Comparison of ENCODE assay signal across 14 mouse cellular contexts in the genomic region with DNA sequence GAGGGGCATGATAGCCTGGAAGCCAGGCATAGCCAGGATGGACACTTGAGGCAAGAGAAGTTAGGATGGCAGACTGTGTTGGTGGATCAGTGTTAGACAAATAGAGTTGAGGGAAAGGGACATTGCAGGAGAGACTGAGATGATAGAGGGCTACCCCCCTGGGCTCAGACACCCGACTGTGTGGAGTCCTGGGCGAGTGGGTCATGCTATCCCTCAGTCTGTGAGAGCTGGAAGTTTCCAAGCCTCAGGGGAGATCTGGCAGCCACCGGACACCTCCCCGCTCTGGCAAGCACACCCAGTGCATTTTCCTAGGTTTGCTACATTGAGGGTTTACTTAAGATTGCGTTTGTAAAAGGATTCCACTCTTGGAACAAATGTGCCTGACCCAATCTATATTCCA. TPM values are rescaled to one million over a fixed set of nuclear protein-coding genes. Genes with fewer than 3 reads are reported as not detected.
DNase-seq lines count a peak whose midpoint lies in the region; ATAC-seq and TF ChIP-seq lines count a peak whose summit lies in the region.
"Had no signal": no experiment of that assay in that cellular context is flagged by ENCODE, and none has a peak within 500 bp of the region (broad histone marks: within the 10 kb centered on the region; RNA-seq: fewer than 3 reads in every experiment).

No protein-coding gene starts in this region.

- no peaks in the 10 kb centered on the region for H3K27me3 ChIP-seq in heart, embryonic 13.5 days (replicated peaks)
- no peaks in the 10 kb centered on the region for H3K27me3 ChIP-seq in thymus, adult 2 months (ENCODE audit: control insufficient read depth, insufficient read depth, low read length)

- H3K9ac ChIP-seq in heart, embryonic 13.5 days = peak overlapping the region; percentile 66; the same call in 1 of the 2 replicates
- H3K9ac ChIP-seq: neural tube, embryonic 12.5 days had no signal

- no peak for TF ChIP-seq CTCF in lung, adult 2 months (IDR thresholded peaks at IDR 0.05; ENCODE audit: insufficient read depth, low read length)
- no peak for TF ChIP-seq CTCF in thymus, adult 2 months (IDR thresholded peaks at IDR 0.05; ENCODE audit: borderline replicate concordance, control insufficient read depth, extremely low read depth, insufficient read depth, low read length, poor library complexity)

- ATAC-seq in heart, embryonic 13.5 days (ENCODE audit: extremely low read depth, insufficient number of reproducible peaks, low FRiP score, low TSS enrichment) = no peak
- ATAC-seq: forebrain, embryonic 16.5 days; hindbrain, postnatal 0 days had no signal

- H3K4me1 ChIP-seq in heart, embryonic 13.5 days = peaks cover 69% of the 10 kb centered on the region
- H3K4me1 ChIP-seq in lung, adult 2 months (ENCODE audit: control insufficient read depth, insufficient read depth, low read length) = peaks cover 61% of the 10 kb centered on the region
- peaks cover 32% of the 10 kb centered on the region for H3K4me1 ChIP-seq in thymus, adult 2 months (replicated peaks; ENCODE audit: control insufficient read depth, insufficient read depth, low read length)

- no peak for TF ChIP-seq POLR2A in lung, adult 2 months (IDR thresholded peaks at IDR 0.05; ENCODE audit: borderline replicate concordance, extremely low read depth, low read depth, low read length)
- no peak for TF ChIP-seq POLR2A in thymus, adult 2 months (IDR thresholded peaks at IDR 0.05; ENCODE audit: control insufficient read depth, extremely low read depth, insufficient read depth, low read length, poor library complexity)

- DNase-seq in adrenal gland, adult (ENCODE audit: inconsistent age in 2 of 2, low spot score in 1 of 2) = peak; percentile 23 to 45
- no peak for DNase-seq in adrenal gland, postnatal 10 days
- no peak for DNase-seq in heart, postnatal 36 days
- DNase-seq in lung, adult 2 months = peak; percentile 29
- no peak for DNase-seq in lung, adult 18-20 months
- peak; percentile 48 for DNase-seq in testis, postnatal 14 days (ENCODE audit: low spot score)
- no peak for DNase-seq in thymus, adult 2 months
- DNase-seq: adrenal gland, adult 8-10 months; cerebellum, adult 2 months; kidney, adult 18-20 months had no signal

- no peak overlapping the region for H3K4me3 ChIP-seq in heart, embryonic 13.5 days
- no peak overlapping the region for H3K4me3 ChIP-seq in lung, adult 2 months (replicated peaks; ENCODE audit: extremely low read depth, low read depth, low read length)
- H3K4me3 ChIP-seq in thymus, adult 2 months (ENCODE audit: control insufficient read depth, insufficient read depth, low read length) = no peak overlapping the region
- H3K4me3 ChIP-seq: neural tube, embryonic 12.5 days had no signal

- peaks cover 4% of the 10 kb centered on the region; the same call in 1 of the 2 replicates for H3K36me3 ChIP-seq in heart, embryonic 13.5 days
- H3K36me3 ChIP-seq in thymus, adult 2 months (ENCODE audit: control insufficient read depth, insufficient read depth, low read length) = no peaks in the 10 kb centered on the region
- H3K36me3 ChIP-seq: neural tube, embryonic 12.5 days had no signal

- intact Hi-C loops in heart, postnatal 36 days (cut with DNase I) = loop anchor here (1.0 to 2.0 kb wide), 2 partner anchors 35 to 43 kb away; no protein-coding TSS in a partner anchor

- peak overlapping the region; percentile 86 for H3K27ac ChIP-seq in heart, embryonic 13.5 days (replicated peaks)
- H3K27ac ChIP-seq in thymus, adult 2 months (ENCODE audit: control insufficient read depth, insufficient read depth, low read length) = no peak overlapping the region
- H3K27ac ChIP-seq: hindbrain, postnatal 0 days; neural tube, embryonic 12.5 days had no signal

- peak overlapping the region; percentile 90 for H3K4me2 ChIP-seq in heart, embryonic 13.5 days

- no peaks in the 10 kb centered on the region for H3K9me3 ChIP-seq in heart, embryonic 13.5 days
- H3K9me3 ChIP-seq: neural tube, embryonic 12.5 days had no signal

- WGBS in heart, embryonic 13.5 days = 64% methylated on average over 5 of the region's 5 CpGs
- WGBS in lung, adult 2 months = 41% methylated on average over 5 of the region's 5 CpGs
- WGBS in thymus, adult 2 months = 84% methylated on average over 5 of the region's 5 CpGs

RNA-seq across cellular contexts. Expression of a gene that starts 2.9 kb away (rescaled TPM):
- 10 to 100 TPM; 19.2 to 21.6 TPM for total RNA-seq in adrenal gland, postnatal 10 days (2021)
- polyA plus RNA-seq in heart, embryonic 13.5 days (2015; fragmentation: Nextera tagmentation; extraction: Ambion mirVana) = 8.0 and 10.2 TPM in 2 replicates
- total RNA-seq in heart, postnatal 36 days (2021) = 10 to 100 TPM; 13.7 to 21.0 TPM
- polyA plus RNA-seq in lung, adult 2 months (2012; rRNA removed) = 40.9 and 41.5 TPM in 2 replicates
- 25.4 and 33.8 TPM in 2 replicates for polyA plus RNA-seq in thymus, adult 2 months (2012; rRNA removed)

Comparison
In these comparisons a context has a peak if more than half of its experiments do, and no peak if none do; other contexts are left out.
1. DNase-seq: peak in adrenal gland, adult (2 of 2), lung, adult 2 months (single experiment) and testis, postnatal 14 days (single experiment); none in adrenal gland, postnatal 10 days (single experiment), heart, postnatal 36 days (0 of 2), lung, adult 18-20 months (0 of 2) and thymus, adult 2 months (single experiment).